Mouse (Mus musculus) WW6 (cell line): ENCODE results near the gene Glp2r.

Source experiments
- DNase-seq: peaks from one replicate; pipeline ENCODE4 v3.0.0-alpha.2; 2013; ENCODE audit warnings: low read depth, low spot score

Glp2r gene

GRCm38 (mm10) chr11:67728726-67729125 lies 42.2 kb downstream of the Glp2r start:
- DNase-seq = no peak

GRCm38 (mm10) chr11:67727095-67727494 lies 43.9 kb downstream of the Glp2r start:
- no peak for DNase-seq

GRCm38 (mm10) chr11:67723231-67724013 lies 47.5 kb downstream of the Glp2r start:
- no peak for DNase-seq

- no peak for DNase-seq
Observed at GRCm38 (mm10) chr11:67722399-67723156, 48.4 kb downstream of the Glp2r start.

- no peak for DNase-seq
Observed at GRCm38 (mm10) chr11:67721485-67721884, 49.5 kb downstream of the Glp2r start.

- DNase-seq = no peak
Observed at GRCm38 (mm10) chr11:67715382-67715781, 55.6 kb downstream of the Glp2r start.

- DNase-seq = no peak
Observed at GRCm38 (mm10) chr11:67712976-67713375, 58.0 kb downstream of the Glp2r start.

GRCm38 (mm10) chr11:67694703-67695376 lies 76.1 kb downstream of the Glp2r start, which contains the start of gene Rcvrn:
Rcvrn (plus strand) TSS chr11:67695326.
- DNase-seq = no peak

GRCm38 (mm10) chr11:67686109-67686508 lies 84.8 kb downstream of the Glp2r start:
- DNase-seq = no peak

- DNase-seq = no peak
Observed at GRCm38 (mm10) chr11:67681871-67682270, 89.1 kb downstream of the Glp2r start.

- no peak for DNase-seq
Observed at GRCm38 (mm10) chr11:67679930-67680329, 91.0 kb downstream of the Glp2r start.

- no peak for DNase-seq
Observed at GRCm38 (mm10) chr11:67679300-67679699, 91.7 kb downstream of the Glp2r start.

GRCm38 (mm10) chr11:67675562-67676540 lies 95.1 kb downstream of the Glp2r start:
- peak; percentile 42 for DNase-seq

- DNase-seq = no peak
Observed at GRCm38 (mm10) chr11:67672140-67672539, 98.8 kb downstream of the Glp2r start.

GRCm38 (mm10) chr11:67670031-67670430 lies 100.9 kb downstream of the Glp2r start:
- DNase-seq = no peak

GRCm38 (mm10) chr11:67668460-67669007 lies 102.4 kb downstream of the Glp2r start:
- DNase-seq = no peak

GRCm38 (mm10) chr11:67667531-67668332 lies 103.2 kb downstream of the Glp2r start:
- no peak for DNase-seq

- DNase-seq = no peak
Observed at GRCm38 (mm10) chr11:67666129-67666528, 104.8 kb downstream of the Glp2r start.

GRCm38 (mm10) chr11:67664918-67665317 lies 106.0 kb downstream of the Glp2r start:
- DNase-seq = no peak

GRCm38 (mm10) chr11:67664261-67664660 lies 106.7 kb downstream of the Glp2r start:
- no peak for DNase-seq
